Mouse (Mus musculus): ENCODE measurements around the gene Nmbr.

- TF ChIP-seq EP300 (optimal IDR thresholded peaks at IDR 0.05), result no peak
- TF ChIP-seq CTCF (IDR thresholded peaks at IDR 0.05; ENCODE audit: low read depth), result no peak
These were observed 15.0 kb upstream of the Nmbr start for GRCm38 (mm10) chr10:14690349-14690748.

All from stomach, postnatal 0 days (tissue).